Mouse (Mus musculus) thymus, adult 2 months (tissue): ENCODE results near the gene Pnpla8. TPM values are rescaled to one million over a fixed set of nuclear protein-coding genes. Genes with fewer than 3 reads are reported as not detected.
"Not testable (repeated sequence)": the region's sequence is repeated elsewhere in the genome, so short reads cannot be mapped to it uniquely, and the experiment has no call there.

Experiments
- DNase-seq: peaks from one replicate; pipeline ENCODE4 v3.0.0; 2021
- H3K27ac ChIP-seq: fragments of 200-500 bp; 2 replicates; pipeline ENCODE4 v1.5.1; 2012; ENCODE audit warnings: low read length, control low read depth; ENCODE audit not compliant: control insufficient read depth, insufficient read depth
- H3K27me3 ChIP-seq: fragments of 200-500 bp; 2 replicates; pipeline ENCODE4 v1.6.1; 2012; ENCODE audit warnings: mild to moderate bottlenecking, low read length, moderate library complexity, mixed read lengths; ENCODE audit not compliant: control insufficient read depth, insufficient read depth
- H3K36me3 ChIP-seq: fragments of 200-500 bp; 2 replicates; pipeline ENCODE4 v1.6.1; 2012; ENCODE audit warnings: mild to moderate bottlenecking, low read length, moderate library complexity; ENCODE audit not compliant: control insufficient read depth, insufficient read depth
- H3K4me1 ChIP-seq: fragments of 200-500 bp; replicated peaks from 2 replicates; pipeline ENCODE4 v1.6.1; 2012; ENCODE audit warnings: low read length; ENCODE audit not compliant: control insufficient read depth, insufficient read depth
- H3K4me3 ChIP-seq: fragments of 200-500 bp; 2 replicates; pipeline ENCODE4 v1.5.1; 2012; ENCODE audit warnings: mild to moderate bottlenecking, low read length, control low read depth, moderate library complexity; ENCODE audit not compliant: control insufficient read depth, insufficient read depth
- CTCF ChIP-seq: fragments of 200-500 bp; IDR thresholded peaks from 2 replicates; pipeline ENCODE4 v1.5.1; 2012; ENCODE audit warnings: mild to moderate bottlenecking, control low read depth, low read length, moderate library complexity, borderline replicate concordance; ENCODE audit not compliant: control insufficient read depth, poor library complexity, insufficient read depth; ENCODE audit errors: extremely low read depth
- POLR2A ChIP-seq: fragments of 200-500 bp; IDR thresholded peaks from 2 replicates; pipeline ENCODE4 v1.6.1; 2012; ENCODE audit warnings: mild to moderate bottlenecking, low read length, control low read depth, moderate library complexity; ENCODE audit not compliant: control insufficient read depth, poor library complexity, insufficient read depth; ENCODE audit errors: extremely low read depth
- WGBS: fragments of 180-500 bp; shearing (Covaris S2); methylation state at CpG from one replicate; pipeline ENCODE4 v1.1.7; 2018; 5-methylcytosine and 5-hydroxymethylcytosine counted together
- polyA plus RNA-seq: library from polyadenylated mRNA; depleted of rRNA; stranded (reverse); fragments of >200 nt; gene quantifications from 2 replicates; pipeline ENCODE4 v1.2.3, GENCODE M21; 2012

The Pnpla8 gene
- polyA plus RNA-seq, 1 experiment, result 10.5 TPM

GRCm38 (mm10) chr12:44268728-44269302 lies 47.6 kb downstream of the Pnpla8 start:
- peak; percentile 88 for TF ChIP-seq POLR2A
- 0 out of 2 replicates have a peak, but pooled peaks have one; percentile 45 for TF ChIP-seq CTCF
- peak; percentile 100 for DNase-seq
- WGBS, result under 1% methylated on average over 38 of the region's 38 CpGs
- Histone ChIP-seq H3K4me1 (no peaks in the 10 kb centered on the region), H3K4me3 (peak overlapping the region; percentile 82), H3K27ac (peak overlapping the region; percentile 76), H3K27me3 (no peaks in the 10 kb centered on the region), H3K36me3 (no peaks in the 10 kb centered on the region)

GRCm38 (mm10) chr12:44269311-44269831 lies 48.2 kb downstream of the Pnpla8 start:
- under 1% methylated on average over 46 of the region's 46 CpGs for WGBS
- Histone ChIP-seq H3K4me1 (no peaks in the 10 kb centered on the region), H3K27me3 (no peaks in the 10 kb centered on the region), H3K36me3 (no peaks in the 10 kb centered on the region), H3K4me3 (peak overlapping the region; percentile 82), H3K27ac (peak overlapping the region; percentile 30)
- TF ChIP-seq CTCF (no peak), POLR2A (no peak; the same call in 1 of the 2 replicates)
- DNase-seq, result no peak

DNA sequence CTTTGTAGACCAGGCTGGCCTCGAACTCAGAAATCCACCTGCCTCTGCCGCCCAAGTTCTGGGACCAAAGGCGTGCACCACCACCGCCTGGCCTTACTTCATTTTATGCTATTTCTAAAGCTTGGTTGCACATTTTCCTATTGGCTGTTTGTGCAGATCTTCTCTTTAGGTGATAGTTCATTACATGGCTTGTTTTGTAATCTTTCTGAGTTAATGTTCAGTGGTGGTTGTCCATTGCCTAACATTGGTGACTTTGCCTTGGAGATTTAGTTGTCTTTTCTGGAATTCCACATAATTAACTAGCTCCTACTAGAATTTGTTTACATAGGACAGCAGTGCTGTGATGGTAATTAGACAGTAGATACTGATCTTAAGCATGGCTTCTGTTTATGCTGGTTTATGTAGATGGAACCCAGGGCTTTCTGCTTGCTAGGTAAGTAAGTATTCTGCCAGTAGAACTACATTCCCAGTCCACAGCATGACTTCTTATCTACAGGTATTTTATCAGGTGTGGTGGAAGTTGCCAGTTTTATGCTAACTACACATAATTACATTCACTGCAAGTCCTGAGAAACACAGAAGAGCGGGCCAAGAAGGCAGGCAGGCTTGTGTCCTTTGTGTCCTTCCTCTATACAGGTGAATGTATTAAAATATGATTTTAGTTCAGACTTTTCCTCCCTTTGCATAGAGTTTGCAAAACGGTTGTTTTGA lies 53.1 kb downstream of the Pnpla8 start:
- no peaks in the 10 kb centered on the region for H3K27me3 ChIP-seq
- DNase-seq, result no peak
- H3K4me1 ChIP-seq, result no peaks in the 10 kb centered on the region
- no peak overlapping the region for H3K4me3 ChIP-seq
- 94% methylated on average over 6 of the region's 6 CpGs for whole genome bisulfite sequencing
- TF ChIP-seq CTCF (no peak), POLR2A (no peak)
- no peak overlapping the region for H3K27ac ChIP-seq
- no peaks in the 10 kb centered on the region for H3K36me3 ChIP-seq

DNA sequence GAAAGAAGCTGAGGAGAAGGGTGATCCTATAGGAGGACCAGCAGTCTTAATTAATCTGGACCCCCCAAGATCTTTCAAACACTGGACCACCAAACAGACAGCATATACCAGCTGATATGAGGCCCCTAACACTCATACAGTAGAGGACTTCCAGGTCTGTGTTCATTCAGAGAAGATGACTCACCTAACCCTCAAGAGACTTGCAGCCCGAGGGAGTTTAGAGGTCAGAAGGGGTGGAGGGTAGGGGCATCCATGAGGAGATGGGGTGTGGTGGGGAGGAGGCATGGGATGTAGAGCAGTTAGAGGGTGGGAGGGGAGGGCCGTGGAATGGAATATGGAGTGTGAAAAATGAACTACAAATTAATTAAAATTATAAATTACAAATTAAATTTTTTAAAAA lies 59.0 kb downstream of the Pnpla8 start:
- not testable (repeated sequence) for H3K4me1 ChIP-seq, DNase-seq, H3K4me3 ChIP-seq, H3K27ac ChIP-seq, H3K27me3 ChIP-seq, H3K36me3 ChIP-seq
- 86% methylated on average over 2 of the region's 2 CpGs for WGBS

DNA sequence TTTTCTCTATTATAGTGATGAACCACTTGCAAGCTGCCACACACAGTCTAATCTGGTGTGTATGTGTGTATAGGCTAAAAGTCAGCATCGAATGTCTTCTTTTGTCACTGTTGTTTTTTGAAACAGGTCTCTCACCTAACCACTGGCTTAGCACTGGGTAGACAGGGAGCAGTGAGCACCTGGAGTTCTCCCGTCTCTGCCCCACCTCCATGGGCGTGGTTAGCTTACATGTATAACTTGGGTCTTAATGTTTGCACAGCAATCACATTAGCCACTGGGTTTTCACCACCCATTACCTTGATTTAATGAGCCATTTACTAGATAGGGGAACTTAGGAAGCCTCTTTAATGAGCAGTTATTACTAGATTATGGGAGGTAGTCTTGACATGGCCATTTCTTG lies 60.4 kb downstream of the Pnpla8 start:
- Histone ChIP-seq H3K27me3 (no peaks in the 10 kb centered on the region), H3K4me3 (no peak overlapping the region), H3K27ac (no peak overlapping the region), H3K36me3 (peaks cover 6% of the 10 kb centered on the region), H3K4me1 (no peaks in the 10 kb centered on the region)
- TF ChIP-seq POLR2A (no peak), CTCF (no peak)
- WGBS, result 94% methylated on average over 3 of the region's 3 CpGs
- DNase-seq, result no peak

DNA sequence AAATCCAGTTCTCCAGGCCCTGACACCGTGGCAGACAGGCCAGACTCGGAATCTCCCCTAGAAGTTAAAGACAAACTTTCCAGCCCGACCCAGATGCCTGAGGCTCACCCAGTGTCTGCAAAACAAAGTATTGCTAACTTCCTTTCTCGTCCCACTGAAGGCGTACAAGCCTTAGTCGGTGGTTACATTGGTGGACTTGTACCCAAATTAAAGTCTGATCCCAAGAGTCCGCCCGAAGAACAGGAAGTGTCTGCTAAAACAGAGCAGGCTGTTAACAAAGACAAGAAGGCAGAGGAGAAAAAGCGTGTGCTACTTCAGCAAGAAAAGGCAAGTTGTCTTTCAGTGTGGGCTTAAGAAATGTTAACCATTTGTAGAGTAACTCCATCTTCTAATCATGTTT lies 62.2 kb downstream of the Pnpla8 start:
- H3K27ac ChIP-seq, result no peak overlapping the region
- H3K4me3 ChIP-seq, result no peak overlapping the region

More for the DNA sequence above, 62.2 kb downstream of the Pnpla8 start:
- TF ChIP-seq POLR2A, result no peak
- no peak for TF ChIP-seq CTCF
- no peaks in the 10 kb centered on the region for H3K4me1 ChIP-seq
- DNase-seq, result no peak
- no peaks in the 10 kb centered on the region for H3K27me3 ChIP-seq
- 37% methylated on average over 9 of the region's 9 CpGs for WGBS
- peaks cover 6% of the 10 kb centered on the region for H3K36me3 ChIP-seq
